Mouse (Mus musculus) mouse trophoblast stem cell (cell line): ENCODE measurements at regions not wholly inside any gene's neighbourhood (a gene's known extent, or its start where the extent isn't known, plus 50 kb on each side); places are given as distances from the start of the nearest gene placed in this dataset.

Experiments used
- in situ Hi-C, 2 experiments: fragments of 300-500 bp; cut with MseI, MboI; formaldehyde crosslinking; loops; 2 replicates in 1 of 2; 3 replicates in 1 of 2; pipeline ENCODE4 v1.15.1; 2025

GRCm38 (mm10) chr13:44328416-44328815, 400.9 kb upstream of the Jarid2 start:
- in situ Hi-C loops: no loop called here

- in situ Hi-C loops: no loop called here
Measured at GRCm38 (mm10) chr13:44329161-44329560, 400.1 kb upstream of the Jarid2 start.

- in situ Hi-C loops: no loop called here
Measured at GRCm38 (mm10) chr13:44329701-44330100, 399.6 kb upstream of the Jarid2 start.

GRCm38 (mm10) chr13:44332716-44333240, 396.5 kb upstream of the Jarid2 start:
- in situ Hi-C loops: no loop called here

GRCm38 (mm10) chr13:44339061-44339741, 390.1 kb upstream of the Jarid2 start:
- in situ Hi-C loops: no loop called here

GRCm38 (mm10) chr13:44345094-44345493, 384.2 kb upstream of the Jarid2 start:
- in situ Hi-C loops: no loop called here

- in situ Hi-C loops: no loop called here
Measured at GRCm38 (mm10) chr13:44346636-44347035, 382.6 kb upstream of the Jarid2 start.

- in situ Hi-C loops: no loop called here
Measured at GRCm38 (mm10) chr13:44347662-44348061, 381.6 kb upstream of the Jarid2 start.

- in situ Hi-C loops: no loop called here
Measured at GRCm38 (mm10) chr13:44353899-44354298, 375.4 kb upstream of the Jarid2 start.

GRCm38 (mm10) chr13:44355771-44356221, 373.5 kb upstream of the Jarid2 start:
- in situ Hi-C loops: no loop called here

- in situ Hi-C loops: no loop called here
Measured at GRCm38 (mm10) chr13:44356981-44357380, 372.3 kb upstream of the Jarid2 start.

- in situ Hi-C loops: no loop called here
Measured at GRCm38 (mm10) chr13:44359344-44359743, 369.9 kb upstream of the Jarid2 start.

- in situ Hi-C loops: no loop called here
Measured at GRCm38 (mm10) chr13:44360016-44360415, 369.3 kb upstream of the Jarid2 start.

- in situ Hi-C loops: no loop called here
Measured at GRCm38 (mm10) chr13:44360725-44361290, 368.5 kb upstream of the Jarid2 start.

GRCm38 (mm10) chr13:44362293-44363005, 366.8 kb upstream of the Jarid2 start:
- in situ Hi-C loops: no loop called here

- in situ Hi-C loops: no loop called here
Measured at GRCm38 (mm10) chr13:44363016-44363415, 366.3 kb upstream of the Jarid2 start.

GRCm38 (mm10) chr13:44369301-44369700, 360.0 kb upstream of the Jarid2 start:
- in situ Hi-C loops: no loop called here

- in situ Hi-C loops: no loop called here
Measured at GRCm38 (mm10) chr13:44372361-44372877, 356.9 kb upstream of the Jarid2 start.

GRCm38 (mm10) chr13:44375476-44376159, 353.7 kb upstream of the Jarid2 start:
- in situ Hi-C loops: no loop called here

GRCm38 (mm10) chr13:44376160-44376488, 353.1 kb upstream of the Jarid2 start:
- in situ Hi-C loops: no loop called here

GRCm38 (mm10) chr13:44381721-44382450, 347.4 kb upstream of the Jarid2 start:
- in situ Hi-C loops: no loop called here
